Mouse (Mus musculus): ENCODE results near the gene Mpeg1. TPM values are rescaled to one million over a fixed set of nuclear protein-coding genes. Genes with fewer than 3 reads are reported as not detected.
A peak's percentile ranks its signal among the peaks of the same experiment; 100 is the strongest.

The Mpeg1 gene
- 0.91 and 1.3 TPM in 2 replicates for polyA plus RNA-seq (2014; fragmentation: Nextera tagmentation; extraction: Ambion mirVana)

DNA sequence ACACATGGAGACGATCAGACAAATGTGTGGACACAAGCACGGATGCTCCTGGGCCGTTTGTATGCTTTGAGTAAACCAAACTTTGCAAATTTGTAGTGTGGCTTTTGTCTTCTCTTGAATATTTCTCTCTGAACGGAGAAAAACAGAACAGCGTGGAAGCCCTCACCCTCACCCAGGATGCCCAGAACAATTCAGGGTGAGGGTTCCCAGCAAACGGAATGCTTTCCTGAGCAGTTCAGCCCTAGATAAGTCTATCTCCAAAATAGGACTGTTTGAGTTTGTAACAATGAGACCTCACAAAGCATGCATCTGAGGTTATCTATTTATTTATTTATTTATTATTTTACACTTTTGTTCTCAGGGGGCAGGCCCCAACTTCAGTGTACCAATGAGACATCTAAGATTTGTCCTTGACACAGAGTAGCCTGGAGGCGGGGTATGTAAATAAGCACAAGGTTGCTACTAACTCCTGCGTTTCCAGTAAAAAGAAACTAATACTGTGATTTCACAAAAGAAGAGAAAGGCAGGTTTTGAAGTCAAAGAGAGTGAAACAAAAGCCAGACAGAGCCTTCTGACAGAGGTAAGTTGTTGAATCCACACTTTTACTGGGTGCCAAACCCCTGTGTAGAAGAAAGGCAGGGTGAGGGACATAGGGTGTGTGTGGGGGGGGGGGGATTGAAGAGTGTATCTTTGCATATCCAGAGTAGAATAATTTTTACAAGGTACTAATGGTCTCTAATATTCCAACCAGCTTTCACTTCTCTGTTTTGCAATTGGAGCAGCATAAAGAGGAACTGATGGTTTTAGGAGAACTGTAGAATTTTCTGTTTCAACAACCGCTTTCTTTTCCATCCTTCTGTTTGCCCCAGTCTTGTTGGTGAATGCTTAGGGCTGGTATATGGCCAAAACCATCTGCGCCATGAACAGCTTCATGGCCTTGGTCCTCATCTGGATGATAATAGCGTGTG is at the start of gene Mpeg1:
Mpeg1 (plus strand) TSS at position 498 of the 968 bp plus-strand sequence.
- 85% methylated on average over 11 of the region's 11 CpGs for WGBS

DNA sequence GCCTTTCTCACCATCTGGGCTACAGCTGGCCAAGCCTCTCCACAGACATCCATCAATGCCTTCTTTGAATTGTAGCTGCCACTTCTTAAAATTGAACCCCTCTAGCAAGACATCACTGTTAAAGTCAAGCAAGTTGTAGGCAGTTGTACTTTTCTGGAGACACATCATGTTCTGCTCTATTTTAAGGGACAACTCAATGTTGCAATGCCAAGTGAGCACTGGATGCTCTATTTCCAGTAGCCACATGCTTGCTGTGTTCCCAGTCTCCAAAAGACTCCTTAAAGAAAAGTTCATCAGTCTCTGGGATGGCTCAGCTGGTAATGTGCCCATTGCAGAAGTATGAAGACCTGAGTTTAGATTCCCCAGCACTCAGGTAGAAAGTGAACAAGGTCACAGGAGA is 46.8 kb upstream of the Mpeg1 start:
- Histone ChIP-seq H3K9ac (no peak overlapping the region), H3K27me3 (ENCODE audit: control insufficient read depth, insufficient read depth, low read length) (no peaks in the 10 kb centered on the region), H3K4me3 (replicated peaks; ENCODE audit: low read length) (no peak overlapping the region), H3K27ac (no peak overlapping the region), H3K4me1 (replicated peaks; ENCODE audit: control insufficient read depth, insufficient read depth, low read length) (no peaks in the 10 kb centered on the region), H3K36me3 (replicated peaks; ENCODE audit: control insufficient read depth, insufficient read depth) (no peaks in the 10 kb centered on the region), H3K9me3 (ENCODE audit: control insufficient read depth, low read length) (no peaks in the 10 kb centered on the region), H3K4me2 (replicated peaks) (no peak overlapping the region)
- no peak for DNase-seq (ENCODE audit: low spot score)
- no peak for ATAC-seq (ENCODE audit: low FRiP score)

More for the DNA sequence above, at the start of gene Mpeg1:
- Histone ChIP-seq H3K4me1 (replicated peaks; ENCODE audit: control insufficient read depth, insufficient read depth, low read length) (no peaks in the 10 kb centered on the region), H3K27me3 (ENCODE audit: control insufficient read depth, insufficient read depth, low read length) (no peaks in the 10 kb centered on the region), H3K4me2 (replicated peaks) (no peak within 1 kb of the TSS), H3K4me3 (replicated peaks; ENCODE audit: low read length) (no peak within 1 kb of the TSS), H3K9me3 (ENCODE audit: control insufficient read depth, low read length) (no peaks in the 10 kb centered on the region), H3K9ac (no peak within 1 kb of the TSS), H3K36me3 (replicated peaks; ENCODE audit: control insufficient read depth, insufficient read depth) (0 out of 2 replicates have a peak, but pooled peaks cover 3% of the 10 kb centered on the region), H3K27ac (no peak within 1 kb of the TSS)
- DNase-seq (ENCODE audit: low spot score) (no peak), ATAC-seq (ENCODE audit: low FRiP score) (no peak)

DNA sequence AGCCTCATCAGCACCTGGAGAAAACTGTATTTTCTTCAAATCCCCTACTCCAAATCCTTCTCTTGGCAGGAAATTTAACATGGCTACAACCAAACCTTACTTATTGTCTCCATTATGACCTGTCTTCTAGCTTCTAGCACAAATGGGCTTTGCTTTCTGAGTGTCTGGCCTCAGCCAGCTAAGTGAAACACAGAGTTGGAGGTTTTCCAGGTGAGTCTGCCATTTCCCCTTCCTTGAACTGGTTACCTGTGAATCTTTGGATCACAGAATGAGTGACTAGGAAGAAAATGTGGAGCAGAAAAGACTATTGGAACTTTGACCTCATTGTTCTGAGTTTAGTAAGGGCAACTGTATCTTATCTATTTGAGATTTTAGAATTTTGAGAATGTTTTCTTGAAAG is 43.2 kb upstream of the Mpeg1 start, which contains the start of gene Olfr1441:
Olfr1441 (plus strand) TSS at position 73 of the 400 bp plus-strand sequence.
- H3K4me1 ChIP-seq (replicated peaks; ENCODE audit: control insufficient read depth, insufficient read depth, low read length) = no peaks in the 10 kb centered on the region
- DNase-seq (ENCODE audit: low spot score) = no peak
- ATAC-seq (ENCODE audit: low FRiP score) = no peak

DNA sequence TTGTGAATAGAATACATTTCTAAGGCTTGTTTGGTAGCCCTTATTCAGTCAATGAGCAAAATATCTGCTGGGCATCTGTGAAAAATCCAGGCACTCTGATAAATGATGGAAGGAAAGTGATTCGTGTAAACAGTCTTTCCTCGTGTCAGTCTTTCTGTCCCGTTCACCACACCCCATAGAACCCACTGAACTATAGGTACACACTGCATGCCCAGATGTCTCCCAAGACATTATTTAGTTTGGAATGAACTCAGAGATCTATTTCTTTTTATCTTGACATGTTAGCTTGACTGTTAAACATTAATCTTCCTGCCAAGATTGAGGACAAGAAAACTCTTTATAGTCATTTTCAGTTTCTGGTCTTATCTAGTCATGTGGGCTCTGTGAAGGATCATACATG is 42.3 kb upstream of the Mpeg1 start:
- 90% methylated on average over 3 of the region's 3 CpGs for WGBS
- Histone ChIP-seq H3K4me3 (replicated peaks; ENCODE audit: low read length) (no peak overlapping the region), H3K36me3 (replicated peaks; ENCODE audit: control insufficient read depth, insufficient read depth) (no peaks in the 10 kb centered on the region), H3K4me2 (replicated peaks) (no peak overlapping the region), H3K9ac (no peak overlapping the region), H3K9me3 (ENCODE audit: control insufficient read depth, low read length) (no peaks in the 10 kb centered on the region), H3K27ac (no peak overlapping the region), H3K27me3 (ENCODE audit: control insufficient read depth, insufficient read depth, low read length) (no peaks in the 10 kb centered on the region), H3K4me1 (replicated peaks; ENCODE audit: control insufficient read depth, insufficient read depth, low read length) (no peaks in the 10 kb centered on the region)
- DNase-seq (ENCODE audit: low spot score) (no peak), ATAC-seq (ENCODE audit: low FRiP score) (no peak)

More for the DNA sequence above, 43.2 kb upstream of the Mpeg1 start, which contains the start of gene Olfr1441:
- Histone ChIP-seq H3K4me2 (replicated peaks) (no peak within 1 kb of the TSS), H3K27ac (no peak within 1 kb of the TSS), H3K9me3 (ENCODE audit: control insufficient read depth, low read length) (no peaks in the 10 kb centered on the region), H3K4me3 (replicated peaks; ENCODE audit: low read length) (no peak within 1 kb of the TSS), H3K27me3 (ENCODE audit: control insufficient read depth, insufficient read depth, low read length) (no peaks in the 10 kb centered on the region), H3K36me3 (replicated peaks; ENCODE audit: control insufficient read depth, insufficient read depth) (no peaks in the 10 kb centered on the region), H3K9ac (no peak within 1 kb of the TSS)

DNA sequence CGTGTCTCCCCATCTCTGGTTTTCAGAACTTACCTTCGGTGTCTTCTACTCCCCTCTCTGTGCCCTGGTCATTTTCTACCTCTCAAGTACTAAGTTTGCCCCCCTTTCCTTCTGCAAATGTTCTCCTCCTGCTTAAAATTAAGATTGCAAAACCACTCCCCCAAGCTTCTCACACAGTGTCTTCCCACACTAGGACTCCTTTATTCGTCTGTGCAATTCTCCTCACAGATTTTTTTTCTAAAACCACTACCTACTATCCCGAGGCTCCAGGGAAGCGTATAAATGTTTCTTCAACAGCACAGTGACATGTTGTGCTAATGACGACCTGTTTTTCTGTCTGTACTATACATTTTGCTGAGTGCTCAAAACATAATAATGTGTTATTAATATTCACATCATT is 40.0 kb upstream of the Mpeg1 start:
- WGBS = 78% methylated on average over 6 of the region's 6 CpGs
- H3K4me3 ChIP-seq (replicated peaks; ENCODE audit: low read length) = no peak overlapping the region
- no peak overlapping the region for H3K4me2 ChIP-seq (replicated peaks)
- H3K27ac ChIP-seq = no peak overlapping the region
- no peak overlapping the region for H3K9ac ChIP-seq
- ATAC-seq (ENCODE audit: low FRiP score) (no peak), DNase-seq (ENCODE audit: low spot score) (no peak)
- no peaks in the 10 kb centered on the region for H3K36me3 ChIP-seq (replicated peaks; ENCODE audit: control insufficient read depth, insufficient read depth)
- no peaks in the 10 kb centered on the region for H3K9me3 ChIP-seq (ENCODE audit: control insufficient read depth, low read length)
- no peaks in the 10 kb centered on the region for H3K27me3 ChIP-seq (ENCODE audit: control insufficient read depth, insufficient read depth, low read length)
- H3K4me1 ChIP-seq (replicated peaks; ENCODE audit: control insufficient read depth, insufficient read depth, low read length) = no peaks in the 10 kb centered on the region

DNA sequence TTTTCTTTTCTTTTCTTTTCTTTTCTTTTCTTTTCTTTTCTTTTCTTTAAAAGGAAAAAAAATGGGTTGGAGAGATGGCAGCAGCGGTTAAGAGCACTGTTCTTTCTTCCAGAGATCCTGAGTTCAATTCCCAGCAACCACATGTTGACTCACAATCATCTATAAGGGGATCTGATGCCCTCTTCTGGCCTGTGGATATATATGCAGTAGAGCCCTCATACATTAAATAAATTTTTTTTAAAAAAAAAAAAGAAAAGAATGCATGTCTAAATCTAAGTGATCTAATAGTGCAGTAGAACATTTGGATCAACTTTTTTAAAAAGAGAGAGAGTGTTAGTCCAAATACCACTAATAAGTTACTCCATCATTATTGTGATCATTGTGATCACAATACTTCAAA is 38.9 kb upstream of the Mpeg1 start:
- H3K27me3 ChIP-seq (ENCODE audit: control insufficient read depth, insufficient read depth, low read length) = no peaks in the 10 kb centered on the region
- no peak overlapping the region for H3K4me2 ChIP-seq (replicated peaks)
- no peaks in the 10 kb centered on the region for H3K9me3 ChIP-seq (ENCODE audit: control insufficient read depth, low read length)
- no peak overlapping the region for H3K9ac ChIP-seq
- H3K4me1 ChIP-seq (replicated peaks; ENCODE audit: control insufficient read depth, insufficient read depth, low read length) = no peaks in the 10 kb centered on the region
- ATAC-seq (ENCODE audit: low FRiP score) = no peak
- no peak overlapping the region for H3K27ac ChIP-seq
- no peak for DNase-seq (ENCODE audit: low spot score)
- H3K4me3 ChIP-seq (replicated peaks; ENCODE audit: low read length) = no peak overlapping the region
- WGBS = 76% methylated on average over 1 of the region's 1 CpGs
- no peaks in the 10 kb centered on the region for H3K36me3 ChIP-seq (replicated peaks; ENCODE audit: control insufficient read depth, insufficient read depth)

DNA sequence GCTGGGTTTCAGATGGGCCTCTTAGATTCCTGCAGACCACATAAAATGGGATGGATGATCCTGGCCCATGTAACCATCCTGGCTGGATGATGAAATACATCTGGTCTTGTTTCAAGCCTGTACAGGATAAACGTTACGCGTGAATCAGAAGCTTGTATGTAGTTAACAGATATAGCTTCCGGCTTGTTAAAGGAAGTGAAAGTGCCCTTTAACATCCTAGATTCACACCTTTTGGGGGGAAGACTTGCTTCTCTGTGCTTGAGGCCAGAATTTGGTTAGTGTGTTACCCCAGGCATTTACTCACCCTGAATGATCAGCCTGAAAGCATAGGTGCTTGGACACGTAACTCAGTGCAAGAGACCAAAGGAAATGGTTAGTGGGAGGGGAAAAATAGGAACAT is 33.5 kb upstream of the Mpeg1 start:
- no peak overlapping the region for H3K4me3 ChIP-seq (replicated peaks; ENCODE audit: low read length)
- DNase-seq (ENCODE audit: low spot score) (no peak), ATAC-seq (ENCODE audit: low FRiP score) (no peak)
- WGBS = 93% methylated on average over 5 of the region's 5 CpGs
- no peaks in the 10 kb centered on the region for H3K9me3 ChIP-seq (ENCODE audit: control insufficient read depth, low read length)
- H3K4me2 ChIP-seq (replicated peaks) = no peak overlapping the region
- H3K9ac ChIP-seq = no peak overlapping the region
- H3K27ac ChIP-seq = no peak overlapping the region
- no peaks in the 10 kb centered on the region for H3K4me1 ChIP-seq (replicated peaks; ENCODE audit: control insufficient read depth, insufficient read depth, low read length)
- no peaks in the 10 kb centered on the region for H3K36me3 ChIP-seq (replicated peaks; ENCODE audit: control insufficient read depth, insufficient read depth)
- H3K27me3 ChIP-seq (ENCODE audit: control insufficient read depth, insufficient read depth, low read length) = no peaks in the 10 kb centered on the region

DNA sequence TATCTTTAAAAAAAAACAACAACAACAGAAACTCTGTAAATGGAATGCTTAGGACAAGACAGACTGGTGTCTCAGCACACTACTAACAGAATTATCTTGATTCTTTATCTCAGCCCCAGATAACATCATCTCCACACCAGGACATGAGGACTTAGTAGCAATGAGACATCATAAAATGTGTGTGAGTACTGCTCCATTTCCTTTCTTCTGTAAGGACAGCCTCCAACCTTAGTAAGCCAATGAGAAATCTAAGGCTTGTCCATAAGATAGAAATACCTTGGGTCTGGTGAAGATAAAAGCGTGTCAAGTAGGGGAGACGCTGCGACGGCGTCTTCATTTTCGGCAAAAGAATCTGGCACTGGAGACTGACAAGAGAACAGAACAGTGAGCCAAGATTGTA is 33.0 kb upstream of the Mpeg1 start, which contains the start of gene Pfpl:
Pfpl (plus strand) TSS at position 301 of the 400 bp plus-strand sequence.
- Histone ChIP-seq H3K27me3 (ENCODE audit: control insufficient read depth, insufficient read depth, low read length) (no peaks in the 10 kb centered on the region), H3K9me3 (ENCODE audit: control insufficient read depth, low read length) (no peaks in the 10 kb centered on the region), H3K4me2 (replicated peaks) (no peak within 1 kb of the TSS), H3K4me3 (replicated peaks; ENCODE audit: low read length) (no peak within 1 kb of the TSS), H3K9ac (no peak within 1 kb of the TSS), H3K27ac (no peak within 1 kb of the TSS), H3K4me1 (replicated peaks; ENCODE audit: control insufficient read depth, insufficient read depth, low read length) (no peaks in the 10 kb centered on the region), H3K36me3 (replicated peaks; ENCODE audit: control insufficient read depth, insufficient read depth) (no peaks in the 10 kb centered on the region)
- ATAC-seq (ENCODE audit: low FRiP score) = no peak
- DNase-seq (ENCODE audit: low spot score) = no peak
- WGBS = 95% methylated on average over 6 of the region's 6 CpGs

DNA sequence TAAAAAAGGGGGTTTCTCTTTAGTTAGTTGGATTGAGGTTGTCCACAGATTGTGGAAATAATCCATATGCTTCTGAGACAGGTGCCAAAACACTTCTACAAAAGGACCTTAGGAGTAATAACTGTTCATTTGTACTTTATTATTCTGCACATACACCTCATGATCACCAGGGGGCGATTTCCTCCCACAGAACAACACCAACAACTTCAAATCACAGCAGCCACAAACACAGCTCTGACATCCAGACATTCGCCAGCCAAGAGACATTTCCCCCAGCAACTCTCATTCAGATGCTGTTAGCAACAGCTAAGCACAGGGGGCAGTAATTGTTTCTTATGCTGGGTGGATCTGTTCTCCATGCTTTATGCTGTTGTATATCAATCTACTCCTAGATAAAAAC is 27.5 kb upstream of the Mpeg1 start:
- no peak overlapping the region for H3K4me2 ChIP-seq (replicated peaks)
- peak; percentile 63 for DNase-seq (ENCODE audit: low spot score)
- H3K9me3 ChIP-seq (ENCODE audit: control insufficient read depth, low read length) = no peaks in the 10 kb centered on the region
- no peak overlapping the region for H3K9ac ChIP-seq
- H3K27ac ChIP-seq = no peak overlapping the region
- no peaks in the 10 kb centered on the region for H3K27me3 ChIP-seq (ENCODE audit: control insufficient read depth, insufficient read depth, low read length)
- peak; percentile 75 for ATAC-seq (ENCODE audit: low FRiP score)
- WGBS = 6% methylated on average over 2 of the region's 2 CpGs
- H3K4me3 ChIP-seq (replicated peaks; ENCODE audit: low read length) = no peak overlapping the region
- no peaks in the 10 kb centered on the region for H3K36me3 ChIP-seq (replicated peaks; ENCODE audit: control insufficient read depth, insufficient read depth)
- H3K4me1 ChIP-seq (replicated peaks; ENCODE audit: control insufficient read depth, insufficient read depth, low read length) = no peaks in the 10 kb centered on the region
